Mouse (Mus musculus): ENCODE data around the gene Fam71a.
A peak's percentile ranks its signal among the peaks of the same experiment; 100 is the strongest.

DNA sequence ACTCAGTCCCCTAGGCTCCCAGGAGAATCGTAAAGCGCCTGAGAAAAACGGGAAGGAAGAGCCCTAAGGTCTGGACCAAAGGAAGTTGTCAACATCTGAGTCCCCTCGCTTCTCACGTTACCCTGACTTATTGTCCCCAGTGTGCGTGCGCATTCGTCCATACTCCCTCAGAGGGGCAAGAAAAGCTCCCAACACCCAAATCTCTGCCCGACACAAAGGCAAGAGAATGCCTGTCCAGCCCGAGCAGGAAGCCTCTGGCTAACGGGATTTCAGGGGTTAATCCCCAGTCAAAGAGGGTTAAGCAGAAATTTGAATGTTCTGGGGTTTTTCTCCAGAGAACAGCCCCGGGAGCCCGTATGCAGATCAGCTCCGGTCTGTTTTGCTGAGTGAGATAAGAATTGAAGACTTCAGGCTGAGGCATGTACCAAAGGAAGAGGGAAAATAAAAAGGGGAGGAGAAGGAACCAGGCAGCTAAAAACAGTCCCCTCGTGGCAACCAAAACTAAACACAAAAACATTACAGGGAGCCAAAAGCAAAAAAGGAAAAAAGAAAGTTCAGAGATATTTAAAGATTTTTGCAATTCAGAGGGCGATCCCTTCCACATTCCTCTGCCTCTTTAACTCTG lies 21.3 kb upstream of the Fam71a start:
- no peak for TF ChIP-seq CTCF (IDR thresholded peaks at IDR 0.05)
- TF ChIP-seq POLR2A (IDR thresholded peaks at IDR 0.05; ENCODE audit: insufficient read depth, low read depth, low read length): 0 out of 2 replicates have a peak, but pooled peaks have one; percentile 29

Measured in heart, adult 2 months (tissue).